Mouse (Mus musculus) lung, postnatal 0 days (tissue): ENCODE measurements at regions not wholly inside any gene's neighbourhood (a gene's known extent, or its start where the extent isn't known, plus 50 kb on each side); places are given as distances from the start of the nearest gene placed in this dataset.

ENCODE experiments used
- CTCF ChIP-seq: IDR thresholded peaks from 2 replicates; pipeline ENCODE4 v1.5.1; 2016; ENCODE audit warnings: antibody characterized with exemption, mild to moderate bottlenecking
- EP300 ChIP-seq: IDR thresholded peaks from 2 replicates; pipeline ENCODE4 v1.6.1; 2016; ENCODE audit warnings: antibody characterized with exemption, mild to moderate bottlenecking, control low read depth

GRCm38 (mm10) chr10:16861534-16861933 is 861.5 kb upstream of the Cited2 start:
- TF ChIP-seq CTCF (no peak), EP300 (no peak)
